Mouse (Mus musculus) thymus, adult 2 months (tissue): ENCODE measurements around the gene A4galt. TPM values are rescaled to one million over a fixed set of nuclear protein-coding genes. Genes with fewer than 3 reads are reported as not detected.
"Not testable (repeated sequence)": the region's sequence is repeated elsewhere in the genome, so short reads cannot be mapped to it uniquely, and the experiment has no call there.

Experiments
- DNase-seq: peaks from one replicate; pipeline ENCODE4 v3.0.0; 2021
- H3K27ac ChIP-seq: fragments of 200-500 bp; 2 replicates; pipeline ENCODE4 v1.5.1; 2012; ENCODE audit warnings: low read length, control low read depth; ENCODE audit not compliant: control insufficient read depth, insufficient read depth
- H3K27me3 ChIP-seq: fragments of 200-500 bp; 2 replicates; pipeline ENCODE4 v1.6.1; 2012; ENCODE audit warnings: mild to moderate bottlenecking, low read length, moderate library complexity, mixed read lengths; ENCODE audit not compliant: control insufficient read depth, insufficient read depth
- H3K36me3 ChIP-seq: fragments of 200-500 bp; 2 replicates; pipeline ENCODE4 v1.6.1; 2012; ENCODE audit warnings: mild to moderate bottlenecking, low read length, moderate library complexity; ENCODE audit not compliant: control insufficient read depth, insufficient read depth
- H3K4me1 ChIP-seq: fragments of 200-500 bp; replicated peaks from 2 replicates; pipeline ENCODE4 v1.6.1; 2012; ENCODE audit warnings: low read length; ENCODE audit not compliant: control insufficient read depth, insufficient read depth
- H3K4me3 ChIP-seq: fragments of 200-500 bp; 2 replicates; pipeline ENCODE4 v1.5.1; 2012; ENCODE audit warnings: mild to moderate bottlenecking, low read length, control low read depth, moderate library complexity; ENCODE audit not compliant: control insufficient read depth, insufficient read depth
- CTCF ChIP-seq: fragments of 200-500 bp; IDR thresholded peaks from 2 replicates; pipeline ENCODE4 v1.5.1; 2012; ENCODE audit warnings: mild to moderate bottlenecking, control low read depth, low read length, moderate library complexity, borderline replicate concordance; ENCODE audit not compliant: control insufficient read depth, poor library complexity, insufficient read depth; ENCODE audit errors: extremely low read depth
- POLR2A ChIP-seq: fragments of 200-500 bp; IDR thresholded peaks from 2 replicates; pipeline ENCODE4 v1.6.1; 2012; ENCODE audit warnings: mild to moderate bottlenecking, low read length, control low read depth, moderate library complexity; ENCODE audit not compliant: control insufficient read depth, poor library complexity, insufficient read depth; ENCODE audit errors: extremely low read depth
- WGBS: fragments of 180-500 bp; shearing (Covaris S2); methylation state at CpG from one replicate; pipeline ENCODE4 v1.1.7; 2018; 5-methylcytosine and 5-hydroxymethylcytosine counted together
- polyA plus RNA-seq: library from polyadenylated mRNA; depleted of rRNA; stranded (reverse); fragments of >200 nt; gene quantifications from 2 replicates; pipeline ENCODE4 v1.2.3, GENCODE M21; 2012

Gene A4galt
- polyA plus RNA-seq, 1 experiment = 5.4 TPM

DNA sequence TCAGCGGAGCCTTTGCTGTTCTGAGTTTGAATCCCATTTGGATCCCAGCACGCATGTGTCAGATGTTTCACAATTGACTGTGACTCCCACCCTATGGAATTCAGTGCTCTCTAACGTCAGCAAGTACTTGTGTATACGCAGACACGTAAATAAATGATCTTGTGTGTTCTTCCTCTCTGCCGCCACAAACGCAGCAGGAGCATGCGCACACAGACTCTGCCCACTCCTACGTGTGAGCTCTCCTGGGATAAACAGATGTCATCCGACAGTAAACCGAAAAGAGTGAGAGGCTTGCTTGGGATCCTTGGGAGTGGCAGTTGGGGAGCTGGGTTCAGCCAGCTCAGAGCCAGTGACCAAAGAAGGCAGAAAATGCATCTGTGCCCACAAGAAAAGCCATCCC, 29.7 kb upstream of the A4galt start:
- no peaks in the 10 kb centered on the region for H3K4me1 ChIP-seq
- no peak overlapping the region for H3K27ac ChIP-seq
- H3K4me3 ChIP-seq = no peak overlapping the region
- no peaks in the 10 kb centered on the region for H3K27me3 ChIP-seq
- 93% methylated on average over 11 of the region's 11 CpGs for WGBS
- H3K36me3 ChIP-seq = no peaks in the 10 kb centered on the region
- no peak for DNase-seq
- TF ChIP-seq CTCF = no peak
- no peak for TF ChIP-seq POLR2A

DNA sequence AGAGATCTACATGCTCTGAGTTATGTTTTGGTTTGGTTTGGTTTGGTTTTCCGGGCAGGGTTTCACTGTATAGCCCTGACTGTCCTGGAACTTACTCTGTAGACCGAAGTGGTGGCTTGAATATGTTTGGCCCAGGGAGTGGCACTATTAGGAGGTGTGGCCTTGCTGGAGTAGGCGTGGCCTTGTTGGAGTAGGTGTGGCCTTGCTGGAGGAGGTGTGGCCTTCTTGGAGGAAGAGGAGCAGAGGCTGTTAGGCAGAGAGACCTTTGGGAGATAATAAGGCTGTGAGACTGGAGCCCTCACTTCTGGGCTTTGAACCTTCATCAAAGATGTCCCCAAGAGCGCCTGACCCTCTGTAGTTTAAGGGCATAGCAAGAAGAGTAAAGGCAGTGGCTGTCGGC, 27.0 kb upstream of the A4galt start:
- Histone ChIP-seq H3K36me3 (no peaks in the 10 kb centered on the region), H3K4me1 (no peaks in the 10 kb centered on the region), H3K27me3 (no peaks in the 10 kb centered on the region), H3K27ac (no peak overlapping the region), H3K4me3 (no peak overlapping the region)
- DNase-seq = no peak
- TF ChIP-seq CTCF (no peak), POLR2A (no peak)
- 87% methylated on average over 5 of the region's 5 CpGs for WGBS

DNA sequence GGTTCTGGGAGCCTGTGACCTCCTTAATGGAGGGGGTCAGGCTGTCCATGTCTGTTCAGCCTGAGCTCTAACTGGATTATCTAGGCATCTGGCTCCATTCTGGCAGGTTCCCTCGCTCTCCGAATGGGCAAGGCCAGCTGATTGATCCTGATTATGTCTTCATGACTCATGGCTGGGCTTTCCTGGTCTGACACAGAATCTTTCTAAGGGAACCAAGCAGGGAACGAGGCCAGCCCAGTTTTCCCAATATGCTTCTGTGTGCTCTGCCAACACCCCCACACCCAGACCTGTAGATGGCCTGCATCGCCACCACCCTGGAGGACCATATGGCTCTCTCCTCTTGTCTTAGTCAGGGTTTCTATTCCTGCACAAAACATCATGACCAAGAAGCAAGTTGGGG, 25.9 kb upstream of the A4galt start:
- Histone ChIP-seq H3K4me1 (no peaks in the 10 kb centered on the region), H3K27ac (no peak overlapping the region), H3K36me3 (no peaks in the 10 kb centered on the region), H3K27me3 (no peaks in the 10 kb centered on the region), H3K4me3 (no peak overlapping the region)
- no peak for DNase-seq
- 94% methylated on average over 4 of the region's 4 CpGs for WGBS
- TF ChIP-seq POLR2A (no peak), CTCF (no peak)

DNA sequence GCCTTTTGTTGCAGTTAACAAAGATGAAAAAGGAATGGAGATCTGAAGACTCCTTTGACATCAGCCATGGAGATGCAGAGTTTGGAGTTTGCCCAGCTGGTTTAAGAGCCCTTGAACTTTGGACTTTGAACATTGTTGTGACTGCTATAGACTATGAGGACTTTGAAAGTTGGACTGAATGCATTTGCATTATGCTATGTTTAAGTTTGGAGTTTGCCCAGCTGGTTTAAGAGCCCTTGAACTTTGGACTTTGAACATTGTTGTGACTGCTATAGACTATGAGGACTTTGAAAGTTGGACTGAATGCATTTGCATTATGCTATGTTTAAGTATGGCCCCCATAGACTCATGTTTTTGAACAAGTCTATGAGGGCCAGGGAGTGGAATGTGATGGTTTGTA, 22.7 kb upstream of the A4galt start:
- not testable (repeated sequence) for H3K27me3 ChIP-seq, H3K27ac ChIP-seq, H3K36me3 ChIP-seq, H3K4me3 ChIP-seq, H3K4me1 ChIP-seq, DNase-seq

DNA sequence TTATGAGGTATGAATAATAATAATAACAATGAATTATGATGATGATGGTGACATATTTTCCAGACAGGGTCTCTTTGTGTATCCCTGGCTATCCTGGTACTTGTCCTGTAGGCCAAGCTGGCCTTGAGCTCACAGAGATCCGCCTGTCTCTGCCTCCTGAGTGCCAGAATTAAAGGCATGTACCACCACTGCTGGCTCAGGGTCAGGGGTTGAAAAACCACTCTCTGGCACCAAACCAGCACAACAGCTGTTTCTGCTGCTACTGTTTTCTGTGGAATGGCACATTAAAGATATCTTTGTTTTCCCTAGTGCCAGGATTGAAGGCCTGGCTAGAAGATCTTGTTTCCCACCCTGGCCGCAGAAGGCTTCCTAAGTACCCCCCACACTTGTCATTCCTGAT, 21.4 kb upstream of the A4galt start:
- H3K4me1 ChIP-seq = no peaks in the 10 kb centered on the region
- 95% methylated on average over 2 of the region's 2 CpGs for WGBS
- TF ChIP-seq CTCF (no peak), POLR2A (no peak)
- no peaks in the 10 kb centered on the region for H3K27me3 ChIP-seq
- no peak overlapping the region for H3K27ac ChIP-seq
- no peaks in the 10 kb centered on the region for H3K36me3 ChIP-seq
- DNase-seq = no peak
- H3K4me3 ChIP-seq = no peak overlapping the region

DNA sequence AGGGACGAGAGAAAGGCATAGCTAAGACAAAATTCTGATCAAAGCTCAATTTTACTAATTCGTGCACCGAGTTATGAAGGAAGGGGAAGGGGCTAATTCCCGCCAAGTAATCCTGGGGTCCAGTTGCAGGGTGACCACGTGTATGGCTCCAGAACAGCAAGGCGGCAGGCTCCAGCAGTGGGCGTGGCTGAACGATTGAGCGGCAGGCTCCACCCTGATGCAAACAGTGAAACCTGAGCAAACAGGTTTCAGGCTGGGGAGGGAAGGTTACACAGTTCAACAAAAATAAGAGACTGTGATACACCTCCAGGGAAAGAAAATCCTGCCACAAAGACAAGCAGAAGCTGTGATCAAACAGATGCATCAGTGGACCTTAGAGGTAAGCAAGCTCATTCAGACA, 19.6 kb upstream of the A4galt start:
- DNase-seq, H3K36me3 ChIP-seq, H3K4me3 ChIP-seq, H3K27ac ChIP-seq, H3K27me3 ChIP-seq, H3K4me1 ChIP-seq: not testable (repeated sequence)
- WGBS = 64% methylated on average over 9 of the region's 9 CpGs

DNA sequence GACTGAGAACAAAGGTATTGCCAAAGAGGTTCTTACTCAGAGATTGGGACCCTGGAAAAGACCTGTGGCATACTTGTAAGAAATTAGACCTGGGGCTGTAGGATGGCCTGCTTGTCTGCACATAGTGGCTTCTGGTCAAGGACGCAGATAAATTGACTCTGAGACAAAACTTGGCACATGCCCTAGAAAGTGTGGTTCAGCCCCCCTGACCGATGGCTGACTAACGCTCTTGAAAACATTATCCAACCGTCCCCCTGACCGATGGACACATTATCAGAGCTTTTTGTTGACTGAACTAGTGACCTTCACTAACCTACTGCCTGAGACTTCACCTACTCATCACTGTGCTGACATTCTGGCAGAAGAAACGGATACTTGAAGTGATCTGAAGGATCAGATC, 18.4 kb upstream of the A4galt start:
- H3K36me3 ChIP-seq, H3K4me1 ChIP-seq, H3K27ac ChIP-seq, DNase-seq, H3K4me3 ChIP-seq, H3K27me3 ChIP-seq: not testable (repeated sequence)
- 93% methylated on average over 6 of the region's 6 CpGs for WGBS

DNA sequence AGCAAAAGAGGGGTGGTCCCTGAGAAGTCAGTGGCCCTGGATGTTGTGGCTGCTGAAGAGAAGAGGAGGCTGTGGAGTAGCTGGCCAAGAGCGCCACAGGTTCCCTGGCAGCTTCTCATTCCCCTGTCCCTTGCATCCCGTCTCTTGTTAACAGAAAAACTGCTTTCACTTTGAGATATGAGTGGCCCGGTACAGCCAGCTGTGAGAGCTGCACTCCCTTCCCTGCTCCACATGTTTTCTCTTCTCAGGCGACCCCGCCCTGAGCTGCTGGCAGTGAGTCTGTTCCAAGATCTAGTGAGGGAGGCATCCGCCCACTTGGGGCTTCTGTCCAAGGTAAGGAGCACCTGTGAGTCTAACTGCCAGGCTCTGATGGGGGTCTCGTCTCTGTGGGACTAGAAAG, 16.9 kb upstream of the A4galt start:
- WGBS = 55% methylated on average over 7 of the region's 7 CpGs
- H3K27ac ChIP-seq, DNase-seq: not testable (repeated sequence)

More for the DNA sequence above, 16.9 kb upstream of the A4galt start:
- H3K27me3 ChIP-seq, H3K4me3 ChIP-seq, H3K36me3 ChIP-seq, H3K4me1 ChIP-seq: not testable (repeated sequence)
